Mouse (Mus musculus): ENCODE results near the gene Klhdc8b. TPM values are rescaled to one million over a fixed set of nuclear protein-coding genes. Genes with fewer than 3 reads are reported as not detected.

Klhdc8b gene
- total RNA-seq, 2 experiments from 2014 or later: 6.8 to 8.9 TPM

DNA sequence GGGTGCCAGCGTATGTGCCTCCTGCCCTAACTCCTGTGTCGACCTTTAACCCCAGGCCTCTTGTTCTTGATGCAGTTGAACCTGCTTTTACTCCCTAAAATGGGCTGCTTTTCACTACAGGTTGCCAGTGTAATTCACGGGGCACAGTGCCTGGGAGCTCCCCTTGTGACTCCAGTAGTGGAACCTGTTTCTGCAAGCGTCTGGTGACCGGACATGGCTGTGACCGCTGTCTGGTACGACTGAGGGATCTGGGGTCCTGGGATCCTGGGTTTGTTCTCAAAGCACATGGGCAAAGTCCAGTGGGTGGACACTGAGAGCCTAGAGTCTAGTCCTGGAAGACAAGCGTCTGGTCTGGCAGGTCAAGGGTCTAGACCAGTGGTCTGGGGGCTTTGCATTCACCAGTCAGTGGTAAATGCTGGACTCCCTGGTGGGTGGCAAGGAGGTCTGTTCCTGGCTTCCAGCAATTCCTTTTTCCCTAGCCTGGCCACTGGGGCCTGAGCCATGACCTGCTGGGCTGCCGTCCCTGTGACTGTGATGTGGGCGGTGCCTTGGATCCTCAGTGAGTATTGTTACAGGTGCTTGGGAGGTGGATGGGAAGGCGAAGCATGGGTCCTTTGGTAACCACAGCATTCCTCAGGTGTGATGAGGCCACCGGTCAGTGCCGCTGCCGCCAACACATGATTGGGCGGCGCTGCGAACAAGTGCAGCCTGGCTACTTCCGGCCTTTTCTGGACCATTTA lies 21.8 kb upstream of the Klhdc8b start:
- no peak for DNase-seq
- intact Hi-C loops (cut with DNase I): no loop called here

DNA sequence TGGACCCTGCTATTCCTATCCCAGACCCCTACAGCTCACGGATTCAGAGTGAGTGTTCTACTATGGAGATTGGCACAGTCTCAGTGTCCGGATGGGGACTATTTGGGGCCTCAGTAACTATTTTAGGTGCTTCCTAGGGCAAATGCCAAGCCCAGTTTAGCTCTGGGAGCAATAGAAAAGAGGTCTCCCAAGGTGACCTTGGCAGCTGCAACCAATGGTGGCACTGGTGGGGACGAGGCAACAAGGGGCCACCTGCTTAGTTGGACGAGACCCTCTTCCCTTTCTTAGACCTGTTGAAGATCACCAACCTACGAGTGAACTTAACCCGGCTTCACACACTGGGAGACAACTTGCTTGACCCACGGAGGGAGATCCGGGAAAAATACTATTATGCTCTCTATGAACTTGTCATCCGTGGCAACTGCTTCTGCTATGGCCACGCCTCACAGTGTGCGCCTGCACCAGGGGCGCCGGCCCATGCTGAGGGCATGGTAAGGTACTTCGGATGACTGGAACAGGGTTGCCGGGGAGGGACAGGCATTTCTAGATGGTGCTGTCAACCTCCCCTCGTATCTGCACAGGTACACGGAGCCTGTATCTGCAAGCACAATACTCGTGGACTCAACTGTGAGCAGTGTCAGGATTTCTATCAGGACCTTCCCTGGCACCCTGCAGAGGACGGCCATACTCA lies 20.3 kb upstream of the Klhdc8b start:
- peak in 1 of 2 experiments; percentile 46 for DNase-seq
- intact Hi-C loops (cut with DNase I): loop anchor here (1.0 to 2.0 kb wide), 2 partner anchors 9 to 35 kb away; partner anchors contain the start of genes Qrich1 and Usp19

DNA sequence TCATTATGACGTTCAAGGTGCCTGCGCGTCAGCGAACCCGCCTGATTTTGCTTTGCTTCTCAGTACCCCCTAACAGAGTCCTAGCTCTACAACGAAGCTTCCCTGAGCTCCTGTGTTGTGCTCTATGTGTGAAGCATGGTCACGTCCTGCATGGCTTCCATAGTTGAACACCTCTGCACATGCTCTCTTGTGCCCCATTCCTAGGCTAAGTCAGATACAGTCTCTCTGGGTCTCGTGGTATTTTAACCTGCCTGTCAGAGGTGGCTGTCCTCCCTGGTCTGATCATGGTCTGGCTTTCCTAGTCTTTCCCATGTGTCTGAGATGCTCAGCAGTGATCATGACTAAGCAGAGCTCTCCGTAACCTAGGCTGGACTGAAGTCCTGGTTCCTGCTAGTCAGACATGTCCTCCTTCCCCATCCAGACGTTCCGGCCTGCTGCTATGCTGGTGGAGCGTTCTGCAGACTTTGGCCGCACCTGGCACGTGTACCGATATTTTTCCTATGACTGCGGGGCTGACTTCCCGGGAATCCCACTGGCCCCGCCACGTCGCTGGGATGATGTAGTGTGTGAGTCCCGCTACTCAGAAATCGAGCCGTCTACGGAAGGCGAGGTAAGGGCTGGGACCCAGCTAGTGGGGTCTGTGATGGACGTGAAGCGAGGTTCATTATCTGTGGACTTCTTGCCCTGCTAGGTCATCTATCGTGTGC lies 19.6 kb upstream of the Klhdc8b start:
- DNase-seq: no peak
- intact Hi-C loops (cut with DNase I): loop anchor here (2.0 kb wide), 1 partner anchor 36 kb away; the partner anchor contains the start of gene Qrich1

DNA sequence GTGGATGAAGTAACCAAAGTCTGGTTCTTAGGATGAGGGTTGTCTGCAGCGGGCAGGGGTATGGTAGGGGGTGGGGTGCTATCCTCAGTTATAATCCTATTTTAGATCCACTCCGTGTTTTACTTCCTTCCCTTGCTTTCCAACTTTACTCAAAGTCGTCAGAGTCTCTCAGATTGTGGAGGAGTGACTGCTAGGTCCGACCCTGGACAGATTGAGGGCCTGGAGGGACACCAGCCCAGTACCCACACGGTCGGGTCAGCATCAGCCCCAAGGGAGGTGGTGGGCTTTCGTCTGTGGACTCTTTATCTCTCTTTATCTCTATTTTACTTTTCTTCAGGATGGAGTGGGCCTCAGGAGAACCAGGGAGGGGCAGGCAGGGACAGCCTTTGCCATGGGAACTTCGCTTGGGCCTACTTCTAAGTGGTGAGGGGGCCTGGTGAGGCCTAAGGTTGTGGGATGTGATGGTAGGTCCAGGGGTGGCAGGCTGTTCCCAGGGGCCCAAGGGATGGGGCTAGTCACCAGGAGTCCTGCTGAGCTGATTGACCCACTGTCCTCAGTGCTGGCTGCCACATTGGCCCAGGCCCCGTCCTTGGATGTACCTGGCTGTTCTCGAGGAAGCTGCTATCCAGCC lies 18.5 kb upstream of the Klhdc8b start, which contains the start of gene Lamb2:
TSS of gene Lamb2 (plus strand) at position 16 of the 631 bp plus-strand sequence.
- intact Hi-C loops (cut with DNase I): loop anchor here (2.0 kb wide), 1 partner anchor 37 kb away; the partner anchor contains the start of gene Qrich1

DNA sequence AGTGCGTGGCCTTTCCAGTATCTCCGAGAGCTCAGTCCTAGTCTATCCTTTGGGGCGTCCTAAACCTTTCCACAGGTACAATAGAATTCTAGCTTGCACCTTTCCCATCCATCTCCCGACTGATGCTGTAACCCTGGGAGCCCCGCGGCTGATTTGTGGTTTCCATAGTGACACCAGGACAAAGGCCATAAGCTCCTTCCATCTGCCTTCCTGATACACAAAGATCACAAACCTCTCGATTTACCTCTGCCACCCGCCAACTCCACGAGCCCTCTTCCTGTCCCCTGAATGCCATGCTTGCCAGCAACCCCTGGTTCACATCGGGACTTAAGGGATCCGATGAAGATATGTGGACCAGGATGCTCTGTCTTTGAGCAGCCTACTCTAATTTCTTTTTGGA lies 17.9 kb upstream of the Klhdc8b start:
- DNase-seq: no peak
- intact Hi-C loops (cut with DNase I): no loop called here

More for the DNA sequence above, 18.5 kb upstream of the Klhdc8b start, which contains the start of gene Lamb2:
- DNase-seq: peak; percentile 65 to 79

DNA sequence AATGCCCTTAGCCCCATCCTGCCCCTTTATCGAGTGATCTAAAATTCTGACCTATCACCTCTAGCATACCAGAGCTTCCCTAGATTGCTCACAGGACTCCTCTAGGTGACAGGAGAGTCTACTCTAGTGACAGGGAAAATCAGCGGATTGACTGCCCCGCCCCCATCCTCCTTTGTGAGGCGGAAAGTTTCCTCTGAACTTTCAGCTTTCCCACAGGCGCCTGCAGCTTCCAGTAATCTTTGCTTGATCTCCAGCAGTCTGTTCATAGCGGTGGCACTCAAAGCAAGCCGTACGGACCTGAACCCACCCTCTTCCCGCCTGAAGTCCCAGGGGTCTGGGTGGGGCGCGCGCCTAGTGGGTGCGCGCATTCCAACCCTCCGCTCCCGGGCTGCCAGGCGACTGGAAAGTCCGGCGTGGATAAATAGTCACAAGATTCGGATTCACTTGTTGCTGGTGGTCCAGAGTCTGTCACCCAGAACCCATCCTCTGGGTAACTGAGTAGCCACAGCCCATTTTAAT lies 17.3 kb upstream of the Klhdc8b start:
- peak; percentile 91 to 92 for DNase-seq
- intact Hi-C loops (cut with DNase I): loop anchor here (1.0 kb wide), 1 partner anchor 18 kb away; the partner anchor contains the start of gene Ccdc71

DNA sequence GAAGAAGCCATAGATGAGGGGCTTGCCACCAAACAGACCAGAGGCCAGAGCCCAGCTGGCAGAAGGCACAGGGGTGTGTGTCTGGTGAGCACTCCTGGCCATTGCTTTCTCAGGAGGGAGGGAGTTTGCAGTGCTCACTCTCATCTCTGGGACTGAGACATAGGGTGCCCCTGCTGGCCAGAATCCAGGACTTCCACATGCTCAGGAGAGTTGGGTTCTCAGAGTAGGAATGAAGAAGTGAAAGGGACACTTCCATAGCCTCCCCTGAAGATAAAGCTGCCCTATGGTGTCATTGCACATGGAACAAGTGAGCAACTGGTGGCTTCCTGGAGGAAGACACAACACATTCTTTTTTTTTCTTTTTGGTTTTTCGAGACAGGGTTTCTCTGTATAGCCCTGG lies 13.1 kb upstream of the Klhdc8b start:
- no peak for DNase-seq
- intact Hi-C loops (cut with DNase I): no loop called here

DNA sequence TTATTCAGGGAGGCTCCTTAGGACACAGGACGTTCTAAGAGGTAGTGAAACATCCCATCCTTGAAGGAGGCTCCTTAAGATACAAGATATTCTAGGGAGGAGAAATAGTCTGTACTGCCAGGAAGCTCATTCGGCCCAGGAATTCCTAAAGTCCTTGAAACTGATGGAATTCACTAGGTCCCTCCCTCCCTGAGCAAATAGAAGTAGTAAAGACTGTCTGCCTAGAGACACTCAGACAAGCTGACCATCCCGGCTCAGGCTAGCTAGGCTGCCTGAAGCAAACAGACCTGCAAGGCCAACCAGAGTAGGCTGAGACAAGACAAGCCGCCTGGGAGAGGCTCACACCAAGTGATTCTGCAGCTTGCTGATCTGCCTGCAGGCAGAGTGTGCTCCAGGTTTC lies 8.5 kb upstream of the Klhdc8b start:
- DNase-seq: no peak
- intact Hi-C loops (cut with DNase I): no loop called here

DNA sequence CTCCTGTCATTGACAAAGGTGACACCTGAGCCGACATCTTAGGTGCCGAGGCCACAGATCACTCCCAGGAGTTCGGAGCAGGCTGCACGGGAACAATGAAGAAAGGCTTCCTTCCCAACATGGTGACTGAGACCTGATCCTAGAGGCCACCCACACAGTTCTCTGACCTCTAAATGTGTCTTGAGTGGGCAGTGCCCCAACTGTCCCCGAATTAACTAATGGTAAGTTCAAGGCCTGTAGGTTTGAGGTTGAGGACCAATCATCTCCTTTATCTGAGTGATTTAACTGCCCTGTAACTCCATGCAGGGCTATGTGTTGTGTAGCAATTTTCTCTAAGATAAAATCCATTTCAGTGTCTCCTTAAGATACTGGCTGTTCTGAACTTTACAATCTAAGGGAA lies 8.0 kb upstream of the Klhdc8b start:
- intact Hi-C loops (cut with DNase I): no loop called here
- DNase-seq: no peak

DNA sequence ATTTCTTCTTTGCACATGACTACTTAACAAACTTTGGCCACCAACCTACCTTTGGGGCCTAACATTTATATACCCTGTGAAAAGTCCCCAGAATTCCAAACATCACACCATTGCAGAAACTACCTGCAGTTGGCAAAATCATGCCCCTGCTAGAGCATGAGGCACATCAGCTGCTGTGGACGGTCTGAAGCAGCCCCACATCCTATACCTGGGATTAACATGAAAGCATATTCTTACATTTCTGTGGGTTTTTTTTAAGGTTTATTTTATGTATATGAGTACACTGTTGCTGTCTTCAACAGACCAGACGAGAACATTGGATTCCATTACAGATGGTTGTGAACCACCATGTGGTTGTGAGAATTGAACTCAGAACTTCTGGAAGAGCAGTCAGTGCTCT lies 4.8 kb upstream of the Klhdc8b start:
- intact Hi-C loops (cut with DNase I): no loop called here

DNA sequence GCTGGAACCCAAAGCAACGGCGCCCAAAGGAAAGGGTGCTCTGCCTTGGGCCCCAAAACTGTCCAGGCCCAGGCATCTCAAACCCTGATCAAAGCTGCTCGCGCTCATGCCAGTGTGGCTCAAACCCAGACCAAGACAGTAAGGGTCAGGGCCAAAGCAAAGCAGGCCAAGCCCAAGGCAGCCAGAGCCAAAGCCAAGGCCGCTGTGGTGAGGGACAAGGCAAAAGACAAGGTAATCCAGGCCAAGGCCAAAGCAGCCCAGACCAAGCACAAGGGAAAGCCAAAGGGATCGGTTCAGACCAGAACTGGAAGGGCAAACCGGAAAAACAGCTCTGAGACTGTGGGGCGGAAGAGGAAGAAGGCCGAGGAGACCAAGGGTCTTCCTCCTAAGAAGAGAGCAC lies 2.3 kb upstream of the Klhdc8b start:
- DNase-seq: no peak
- intact Hi-C loops (cut with DNase I): no loop called here

More for the DNA sequence above, 4.8 kb upstream of the Klhdc8b start:
- no peak for DNase-seq

DNA sequence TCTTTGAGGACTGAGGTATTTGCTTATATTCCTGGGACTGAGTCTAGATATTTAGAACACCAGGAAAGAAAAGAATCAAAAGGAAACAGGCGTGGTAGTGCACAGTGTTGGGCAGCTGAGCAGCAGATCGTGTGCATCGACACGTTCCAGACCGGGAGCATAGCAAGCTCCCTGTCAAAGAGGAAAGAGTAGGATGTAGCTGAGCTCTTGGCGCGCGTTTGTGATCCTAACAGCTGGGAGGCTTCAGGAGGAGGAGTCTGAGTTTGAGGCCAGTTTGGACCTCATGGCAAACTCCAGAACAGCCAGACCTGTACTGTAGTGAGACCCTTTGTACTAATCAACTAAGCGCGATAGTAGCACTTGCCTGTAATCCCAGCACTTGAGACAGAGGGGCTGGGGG lies 811 bp upstream of the Klhdc8b start:
- DNase-seq: no peak
- intact Hi-C loops (cut with DNase I): no loop called here

DNA sequence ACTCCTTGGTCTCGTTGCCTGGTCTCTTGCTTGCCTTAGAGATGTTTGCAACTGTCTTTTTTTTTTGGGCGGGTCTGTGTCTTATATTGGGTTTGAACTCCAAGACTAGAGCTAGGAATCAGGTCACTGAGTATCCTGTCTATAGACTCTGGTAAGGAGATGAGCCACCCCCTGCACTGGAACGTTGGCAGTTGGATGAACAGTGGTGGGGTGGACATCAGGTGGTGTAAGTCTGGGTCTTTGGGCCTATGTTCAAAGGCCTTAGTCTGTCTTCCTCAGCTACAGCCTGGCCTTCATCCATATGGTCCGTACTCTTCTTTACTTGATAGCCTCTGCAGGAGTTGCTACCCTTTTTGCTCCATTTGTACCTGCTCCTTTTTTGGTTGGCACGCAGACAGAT lies 294 bp upstream of the Klhdc8b start:
- no peak for DNase-seq
- intact Hi-C loops (cut with DNase I): no loop called here

DNA sequence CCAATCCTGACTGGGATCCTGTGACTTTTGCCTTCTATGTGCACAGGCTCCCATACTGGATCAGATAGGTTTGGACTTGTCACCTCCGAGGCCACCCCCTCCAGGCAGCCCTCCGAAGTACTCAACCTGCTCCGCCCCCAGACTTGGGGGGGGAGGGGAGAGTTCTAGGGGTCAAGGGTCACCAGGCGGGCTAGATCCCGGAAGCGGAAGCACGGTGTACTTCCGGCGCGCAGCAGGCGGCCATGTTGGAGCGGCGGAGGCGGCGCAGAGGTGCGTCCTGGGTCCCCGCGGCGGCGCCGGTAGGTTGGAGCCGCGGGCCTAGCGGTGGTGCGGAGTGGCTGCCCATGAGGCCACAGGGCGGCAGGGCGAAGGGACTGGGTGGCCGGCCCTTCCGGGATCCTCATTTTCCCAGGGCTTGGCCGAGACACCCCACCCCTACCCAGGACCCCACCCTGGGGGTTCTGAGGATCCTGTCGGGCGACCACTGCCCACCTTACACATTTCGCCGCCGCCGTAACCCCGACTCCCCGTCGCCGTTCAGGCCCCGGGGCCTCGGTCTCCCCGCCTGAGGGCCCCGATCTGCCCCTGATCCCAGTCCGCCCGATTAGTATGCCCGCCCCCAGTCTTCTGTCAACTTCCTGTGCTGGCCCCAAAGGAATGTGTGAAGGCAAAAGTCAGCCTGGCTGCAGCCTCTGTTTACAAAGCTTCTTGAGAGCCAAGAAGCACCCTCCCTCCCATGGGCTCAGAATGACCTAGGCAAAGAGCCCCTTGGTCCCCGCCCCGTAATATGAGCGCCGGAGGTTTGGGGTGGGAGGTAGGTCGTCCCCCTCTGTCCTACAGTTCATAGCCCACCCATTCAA lies 832 bp downstream of the Klhdc8b start, which contains the start of gene Ccdc71:
TSS of gene Ccdc71 (plus strand) at position 209 of the 860 bp plus-strand sequence.
- intact Hi-C loops (cut with DNase I): loop anchor here (1.0 kb wide), 1 partner anchor 18 kb away; no protein-coding TSS in a partner anchor
- peak; percentile 86 to 88 for DNase-seq

DNA sequence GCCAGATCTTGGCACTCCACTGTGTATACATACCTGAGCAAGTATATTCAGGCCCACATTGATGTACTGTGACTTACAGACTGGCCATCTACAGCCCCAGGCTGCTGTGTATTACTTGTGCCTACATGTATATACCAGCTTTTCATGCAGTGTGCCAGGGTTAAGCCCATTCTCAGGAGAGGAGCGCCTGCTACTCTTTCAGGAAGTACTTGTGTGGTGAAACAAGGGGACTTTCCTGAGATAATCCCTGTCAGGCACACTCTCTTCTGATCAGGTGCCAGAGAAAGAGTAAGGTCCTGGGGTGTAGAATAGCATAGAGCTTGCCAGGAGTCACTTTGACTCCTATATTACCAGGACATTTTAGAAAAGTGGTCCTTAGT lies 1.5 kb downstream of the Klhdc8b start:
- intact Hi-C loops (cut with DNase I): loop anchor here (1.0 kb wide), 1 partner anchor 18 kb away; no protein-coding TSS in a partner anchor
- DNase-seq: no peak

DNA sequence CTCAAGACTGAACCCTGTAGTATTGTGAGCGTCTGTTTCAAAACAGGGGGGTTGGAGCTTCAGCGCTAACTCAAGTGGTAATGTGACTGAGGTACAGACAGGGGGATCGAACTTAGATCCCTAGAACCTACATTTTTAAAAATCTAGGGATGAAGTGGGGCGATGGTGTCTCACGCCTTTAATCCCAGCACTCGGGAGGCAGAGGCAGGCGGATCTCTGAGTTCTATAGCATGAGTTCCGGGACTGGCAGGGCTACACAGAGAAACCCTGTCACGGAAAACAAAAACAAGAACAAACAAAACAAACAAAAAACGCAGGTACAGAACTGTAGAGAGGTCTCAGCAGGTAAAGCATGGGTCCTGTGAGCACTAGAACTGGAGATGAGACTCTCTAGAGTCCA lies 4.4 kb downstream of the Klhdc8b start:
- intact Hi-C loops (cut with DNase I): no loop called here
- no peak for DNase-seq

DNA sequence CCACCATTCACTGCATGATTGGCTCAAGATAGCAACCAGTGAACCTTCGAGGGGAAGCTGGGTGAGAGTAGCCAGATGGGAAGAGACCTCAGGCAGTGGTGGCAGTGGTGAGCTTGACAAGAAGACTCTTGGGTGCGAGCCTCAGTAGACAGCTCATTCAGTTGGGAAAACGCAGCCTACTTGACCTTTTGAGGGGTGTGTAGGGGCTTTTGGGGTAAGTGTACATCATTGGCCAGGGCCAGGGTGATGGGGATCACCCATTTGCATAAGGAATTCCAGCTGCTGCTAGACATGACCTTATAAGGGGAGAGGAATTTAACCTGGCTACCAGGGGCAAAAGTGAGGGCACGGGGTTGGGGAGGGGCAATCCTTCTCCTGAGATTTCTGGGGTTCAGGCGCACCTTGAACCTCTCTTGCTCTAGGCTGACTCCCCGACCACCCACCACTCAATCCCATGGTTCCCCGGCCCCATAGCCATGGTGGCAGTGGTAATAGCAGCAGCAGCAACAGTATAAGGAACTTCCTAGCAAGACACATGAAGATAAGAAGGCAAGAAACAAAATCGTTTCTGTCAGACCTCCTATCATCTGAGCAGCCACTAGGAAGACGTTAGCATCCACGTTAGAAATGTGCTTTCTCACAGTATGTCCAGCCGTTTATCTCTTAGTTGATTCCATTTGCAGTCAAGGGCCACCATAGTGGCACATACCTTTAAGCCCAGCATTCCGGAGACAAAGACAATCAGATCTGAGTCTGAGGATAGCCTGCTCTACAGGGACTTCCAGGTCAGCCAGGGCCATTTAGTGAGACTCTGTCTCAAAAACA lies 5.4 kb downstream of the Klhdc8b start:
- DNase-seq: no peak
- intact Hi-C loops (cut with DNase I): no loop called here

DNA sequence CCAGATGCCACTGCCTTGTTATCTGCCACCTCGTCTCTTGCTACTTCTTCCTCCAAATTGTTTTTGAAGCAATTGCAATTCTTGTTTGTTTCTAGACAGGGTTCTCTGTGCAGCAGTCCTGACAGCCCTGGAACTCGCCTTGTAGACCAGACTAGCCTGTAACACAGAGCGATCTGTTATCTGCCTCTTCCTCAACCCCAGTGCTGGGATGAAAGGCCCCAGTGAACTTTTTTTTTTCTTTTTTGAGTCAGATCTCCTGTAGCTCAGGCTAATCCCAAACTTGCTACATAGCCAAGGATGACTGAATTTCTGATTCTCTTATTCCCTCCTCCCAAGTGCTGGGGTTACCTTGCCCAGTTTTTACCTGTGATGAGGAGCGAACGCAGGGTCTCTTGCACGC lies 7.0 kb downstream of the Klhdc8b start:
- DNase-seq: no peak
- intact Hi-C loops (cut with DNase I): loop anchor here (5.0 kb wide), 2 partner anchors 57 to 147 kb away; partner anchors contain the start of genes Rhoa and Tcta
